Mouse (Mus musculus): ENCODE measurements at regions not wholly inside any gene's neighbourhood (a gene's known extent, or its start where the extent isn't known, plus 50 kb on each side); places are given as distances from the start of the nearest gene placed in this dataset.

DNA sequence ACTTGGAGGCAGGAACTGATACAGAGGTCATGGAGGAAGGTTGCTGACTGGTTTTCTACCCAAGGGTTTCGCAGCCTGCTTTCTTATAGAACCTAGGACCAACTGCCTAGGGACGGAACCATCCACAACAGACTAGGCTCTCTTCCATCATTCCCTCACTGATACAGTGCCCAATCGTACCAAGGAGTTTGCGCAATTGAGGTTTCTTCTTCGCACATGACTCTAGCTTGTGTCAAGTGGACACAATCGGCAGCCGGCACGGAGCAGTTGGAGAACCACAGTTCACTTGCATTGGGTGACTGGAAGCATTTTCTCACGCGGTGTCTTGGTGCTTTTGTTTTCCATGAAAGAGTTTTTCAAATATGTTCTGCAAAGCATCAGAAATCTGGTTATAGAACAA is 149.1 kb upstream of the Dyrk2 start:
- no peaks in the 10 kb centered on the region for H3K27me3 ChIP-seq (ENCODE audit: control insufficient read depth, insufficient read depth, insufficient read length)

DNA sequence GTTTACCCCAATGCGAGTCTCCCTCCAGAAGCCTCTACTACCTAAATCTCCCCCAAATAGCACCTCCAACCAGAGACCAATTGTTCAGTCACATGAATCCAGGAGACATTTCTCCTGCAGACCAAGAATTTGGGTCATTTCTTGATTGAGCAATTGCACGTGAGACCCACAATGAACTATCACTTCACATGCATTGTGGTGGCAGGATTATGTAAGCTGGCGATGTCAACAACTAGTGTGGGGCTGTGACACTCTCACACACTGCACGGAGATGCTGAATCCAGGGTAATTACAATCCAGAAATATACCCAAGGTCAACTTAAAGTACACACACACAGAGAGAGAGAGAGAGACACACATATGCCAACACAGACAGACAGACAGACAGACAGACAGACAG is 148.5 kb upstream of the Dyrk2 start:
- Histone ChIP-seq H3K79me3 (ENCODE audit: low read depth) (no peaks in the 10 kb centered on the region), H3ac (ENCODE audit: control insufficient read depth, insufficient read length, low read depth) (no peak overlapping the region), H3K36me3 (ENCODE audit: control insufficient read depth, insufficient read depth) (no peaks in the 10 kb centered on the region), H3K79me2 (ENCODE audit: control insufficient read depth, insufficient read depth) (no peaks in the 10 kb centered on the region), H3K4me3 (ENCODE audit: insufficient read depth, poor library complexity, severe bottlenecking) (no peak overlapping the region), H3K27me3 (ENCODE audit: control insufficient read depth, insufficient read depth, insufficient read length) (no peaks in the 10 kb centered on the region)
- TF ChIP-seq MYOD1 (IDR thresholded peaks at IDR 0.05; ENCODE audit: control insufficient read depth, insufficient read length, low read depth) (no peak), CEBPB (IDR thresholded peaks at IDR 0.05; ENCODE audit: low read depth) (no peak), MAX (IDR thresholded peaks at IDR 0.05) (no peak), FOSL1 (IDR thresholded peaks at IDR 0.05; ENCODE audit: insufficient read depth, low read length, poor library complexity, severe bottlenecking) (no peak), CTCF (IDR thresholded peaks at IDR 0.05; ENCODE audit: control insufficient read depth, insufficient read depth, insufficient read length) (no peak), USF1 (IDR thresholded peaks at IDR 0.05; ENCODE audit: low read depth) (no peak), MYOG (IDR thresholded peaks at IDR 0.05; ENCODE audit: control insufficient read depth, extremely low read depth, insufficient read length) (no peak)

More for the DNA sequence above, 149.1 kb upstream of the Dyrk2 start:
- no peak for TF ChIP-seq MYOG (IDR thresholded peaks at IDR 0.05; ENCODE audit: control insufficient read depth, extremely low read depth, insufficient read length)
- no peaks in the 10 kb centered on the region for H3K79me3 ChIP-seq (ENCODE audit: low read depth)
- no peak overlapping the region for H3K4me3 ChIP-seq (ENCODE audit: insufficient read depth, poor library complexity, severe bottlenecking)
- H3K79me2 ChIP-seq (ENCODE audit: control insufficient read depth, insufficient read depth), result no peaks in the 10 kb centered on the region
- H3ac ChIP-seq (ENCODE audit: control insufficient read depth, insufficient read length, low read depth), result no peak overlapping the region
- no peaks in the 10 kb centered on the region for H3K36me3 ChIP-seq (ENCODE audit: control insufficient read depth, insufficient read depth)

DNA sequence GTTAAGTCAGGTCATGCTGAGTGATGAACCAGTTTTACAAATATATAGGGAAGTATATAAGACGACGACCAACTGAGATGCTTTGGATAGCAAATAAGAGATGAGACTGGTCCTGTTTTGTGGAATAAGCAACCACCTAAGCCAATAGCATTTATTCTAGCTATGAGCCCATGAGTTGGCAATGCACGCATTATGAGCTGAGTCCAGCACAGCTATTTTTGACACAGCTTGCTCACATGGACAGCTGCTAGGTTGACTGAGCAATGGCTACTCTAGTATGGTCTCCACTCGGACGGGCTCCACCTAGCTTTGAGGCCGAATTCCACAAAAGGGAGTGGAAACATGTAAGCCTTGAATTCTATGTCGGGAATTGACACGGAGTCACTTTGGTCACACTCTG is 146.1 kb upstream of the Dyrk2 start:
- no peak overlapping the region for H3K4me3 ChIP-seq (ENCODE audit: insufficient read depth, poor library complexity, severe bottlenecking)
- TF ChIP-seq MAX (IDR thresholded peaks at IDR 0.05), result no peak
- no peak for TF ChIP-seq FOSL1 (IDR thresholded peaks at IDR 0.05; ENCODE audit: insufficient read depth, low read length, poor library complexity, severe bottlenecking)
- TF ChIP-seq USF1 (IDR thresholded peaks at IDR 0.05; ENCODE audit: low read depth), result no peak
- no peak for TF ChIP-seq CTCF (IDR thresholded peaks at IDR 0.05; ENCODE audit: control insufficient read depth, insufficient read depth, insufficient read length)
- TF ChIP-seq MYOG (IDR thresholded peaks at IDR 0.05; ENCODE audit: control insufficient read depth, extremely low read depth, insufficient read length), result no peak
- TF ChIP-seq CEBPB (IDR thresholded peaks at IDR 0.05; ENCODE audit: low read depth), result no peak
- TF ChIP-seq MYOD1 (IDR thresholded peaks at IDR 0.05; ENCODE audit: control insufficient read depth, insufficient read length, low read depth), result no peak

DNA sequence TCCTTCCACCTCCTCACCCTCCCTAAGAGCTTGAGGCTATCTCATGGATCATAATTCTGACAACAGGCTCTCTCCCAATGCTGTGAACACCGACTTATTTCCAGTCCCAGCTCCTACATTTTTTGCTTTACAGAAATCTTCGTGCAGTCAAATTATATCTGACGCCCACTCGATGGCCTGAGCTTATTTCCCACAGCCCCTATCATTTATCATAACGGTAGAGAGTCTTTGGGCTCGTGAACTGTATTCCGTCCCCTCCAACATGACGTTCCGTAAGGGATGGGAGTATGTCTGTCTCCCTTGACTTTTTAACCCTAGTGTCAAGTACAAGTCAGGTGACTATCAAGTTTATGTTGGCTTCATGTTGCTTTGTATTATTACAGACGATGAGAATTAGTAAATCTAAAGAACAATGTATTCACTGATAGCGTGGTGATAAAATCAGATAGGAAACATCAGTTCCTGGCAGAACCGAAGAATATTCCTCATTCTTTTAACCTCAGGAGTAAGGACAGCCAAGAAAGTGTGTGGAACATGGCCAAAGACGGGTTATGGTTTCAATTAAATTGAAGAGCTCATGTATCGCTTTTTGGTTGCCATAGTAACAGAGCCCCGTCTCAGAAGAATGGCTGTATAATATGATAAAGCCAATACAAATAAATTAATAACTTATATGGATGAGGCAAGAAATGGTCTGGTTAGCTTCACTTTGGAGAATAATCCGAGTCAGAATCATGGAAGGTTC is 145.5 kb upstream of the Dyrk2 start:
- Histone ChIP-seq H3ac (ENCODE audit: control insufficient read depth, insufficient read length, low read depth) (no peak overlapping the region), H3K4me3 (ENCODE audit: insufficient read depth, poor library complexity, severe bottlenecking) (no peak overlapping the region), H3K79me2 (ENCODE audit: control insufficient read depth, insufficient read depth) (no peaks in the 10 kb centered on the region), H3K79me3 (ENCODE audit: low read depth) (no peaks in the 10 kb centered on the region), H3K36me3 (ENCODE audit: control insufficient read depth, insufficient read depth) (no peaks in the 10 kb centered on the region), H3K27me3 (ENCODE audit: control insufficient read depth, insufficient read depth, insufficient read length) (no peaks in the 10 kb centered on the region)
- TF ChIP-seq CEBPB (IDR thresholded peaks at IDR 0.05; ENCODE audit: low read depth) (no peak), MYOG (IDR thresholded peaks at IDR 0.05; ENCODE audit: control insufficient read depth, extremely low read depth, insufficient read length) (no peak), MYOD1 (IDR thresholded peaks at IDR 0.05; ENCODE audit: control insufficient read depth, insufficient read length, low read depth) (no peak), FOSL1 (IDR thresholded peaks at IDR 0.05; ENCODE audit: insufficient read depth, low read length, poor library complexity, severe bottlenecking) (no peak), CTCF (IDR thresholded peaks at IDR 0.05; ENCODE audit: control insufficient read depth, insufficient read depth, insufficient read length) (no peak), USF1 (IDR thresholded peaks at IDR 0.05; ENCODE audit: low read depth) (no peak), MAX (IDR thresholded peaks at IDR 0.05) (no peak)

More for the DNA sequence above, 146.1 kb upstream of the Dyrk2 start:
- Histone ChIP-seq H3K36me3 (ENCODE audit: control insufficient read depth, insufficient read depth) (no peaks in the 10 kb centered on the region), H3K79me2 (ENCODE audit: control insufficient read depth, insufficient read depth) (no peaks in the 10 kb centered on the region), H3K79me3 (ENCODE audit: low read depth) (no peaks in the 10 kb centered on the region), H3K27me3 (ENCODE audit: control insufficient read depth, insufficient read depth, insufficient read length) (no peaks in the 10 kb centered on the region), H3ac (ENCODE audit: control insufficient read depth, insufficient read length, low read depth) (no peak overlapping the region)

DNA sequence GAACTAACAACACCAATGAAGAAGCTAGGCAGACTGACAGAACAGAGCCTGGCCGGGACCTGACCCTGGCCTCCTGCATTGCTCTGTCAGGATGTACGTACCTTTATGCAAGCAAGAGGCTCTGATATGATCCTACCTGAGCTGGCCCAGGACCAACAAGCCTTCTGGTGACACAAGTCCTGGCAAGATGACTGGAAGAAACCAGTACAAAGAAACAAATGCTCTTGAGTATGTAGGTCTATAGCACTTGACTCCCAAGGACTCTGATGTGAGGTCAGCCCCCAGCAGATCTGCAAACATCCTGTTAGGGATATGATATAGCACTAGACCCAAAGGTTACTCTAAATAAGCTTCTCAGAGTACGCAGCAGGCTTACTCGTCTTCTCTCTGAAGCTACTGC is 144.7 kb upstream of the Dyrk2 start:
- H3K36me3 ChIP-seq (ENCODE audit: control insufficient read depth, insufficient read depth), result no peaks in the 10 kb centered on the region
- no peaks in the 10 kb centered on the region for H3K79me3 ChIP-seq (ENCODE audit: low read depth)
- TF ChIP-seq MYOG (IDR thresholded peaks at IDR 0.05; ENCODE audit: control insufficient read depth, extremely low read depth, insufficient read length), result no peak
- TF ChIP-seq MAX (IDR thresholded peaks at IDR 0.05), result no peak
- no peak for TF ChIP-seq USF1 (IDR thresholded peaks at IDR 0.05; ENCODE audit: low read depth)
- TF ChIP-seq FOSL1 (IDR thresholded peaks at IDR 0.05; ENCODE audit: insufficient read depth, low read length, poor library complexity, severe bottlenecking), result no peak
- TF ChIP-seq MYOD1 (IDR thresholded peaks at IDR 0.05; ENCODE audit: control insufficient read depth, insufficient read length, low read depth), result no peak
- no peak for TF ChIP-seq CTCF (IDR thresholded peaks at IDR 0.05; ENCODE audit: control insufficient read depth, insufficient read depth, insufficient read length)
- no peak for TF ChIP-seq CEBPB (IDR thresholded peaks at IDR 0.05; ENCODE audit: low read depth)
- H3K79me2 ChIP-seq (ENCODE audit: control insufficient read depth, insufficient read depth), result no peaks in the 10 kb centered on the region
- no peaks in the 10 kb centered on the region for H3K27me3 ChIP-seq (ENCODE audit: control insufficient read depth, insufficient read depth, insufficient read length)
- no peak overlapping the region for H3K4me3 ChIP-seq (ENCODE audit: insufficient read depth, poor library complexity, severe bottlenecking)
- H3ac ChIP-seq (ENCODE audit: control insufficient read depth, insufficient read length, low read depth), result no peak overlapping the region

DNA sequence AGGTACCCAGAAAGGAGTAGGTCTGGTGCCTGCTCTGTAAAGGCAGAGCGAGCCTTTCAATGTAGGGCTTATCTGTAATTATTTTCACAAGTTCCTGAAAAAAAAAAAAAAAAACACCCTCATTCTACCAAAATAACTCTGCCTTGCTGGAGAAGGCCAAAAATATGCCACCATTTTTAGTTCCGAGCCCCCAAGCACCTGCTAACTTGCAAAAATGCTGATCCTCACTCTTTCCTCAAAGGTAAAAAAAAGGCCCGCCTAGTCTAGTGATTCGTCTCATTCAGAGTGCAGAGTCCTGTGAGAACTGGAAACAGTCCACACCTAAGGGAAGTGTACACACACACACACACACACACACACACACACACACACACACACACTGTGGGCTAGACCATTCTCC is 143.7 kb upstream of the Dyrk2 start:
- Histone ChIP-seq H3K27me3 (ENCODE audit: control insufficient read depth, insufficient read depth, insufficient read length) (no peaks in the 10 kb centered on the region), H3K79me3 (ENCODE audit: low read depth) (no peaks in the 10 kb centered on the region)
- TF ChIP-seq CTCF (IDR thresholded peaks at IDR 0.05; ENCODE audit: control insufficient read depth, insufficient read depth, insufficient read length) (no peak), USF1 (IDR thresholded peaks at IDR 0.05; ENCODE audit: low read depth) (no peak)

More for the DNA sequence above, 143.7 kb upstream of the Dyrk2 start:
- Histone ChIP-seq H3K4me3 (ENCODE audit: insufficient read depth, poor library complexity, severe bottlenecking) (no peak overlapping the region), H3K36me3 (ENCODE audit: control insufficient read depth, insufficient read depth) (no peaks in the 10 kb centered on the region), H3K79me2 (ENCODE audit: control insufficient read depth, insufficient read depth) (no peaks in the 10 kb centered on the region), H3ac (ENCODE audit: control insufficient read depth, insufficient read length, low read depth) (no peak overlapping the region)

All from C2C12 (cell line).